Mouse (Mus musculus) brain, embryonic 14.5 days (tissue): Measurements from ENCODE around the gene Dnajb13.

ENCODE experiments used
- CTCF ChIP-seq: fragments of 200-500 bp; IDR thresholded peaks from 2 replicates; pipeline ENCODE4 v1.5.1; 2012; ENCODE audit warnings: inconsistent platforms, mild to moderate bottlenecking, moderate library complexity, borderline replicate concordance; ENCODE audit not compliant: insufficient read depth, insufficient read length; ENCODE audit errors: extremely low read depth
- POLR2A ChIP-seq: fragments of 200-500 bp; IDR thresholded peaks from 2 replicates; pipeline ENCODE4 v1.6.1; 2012; ENCODE audit warnings: mild to moderate bottlenecking, inconsistent platforms, borderline replicate concordance; ENCODE audit not compliant: poor library complexity, insufficient read depth, insufficient read length, severe bottlenecking; ENCODE audit errors: extremely low read depth

DNA sequence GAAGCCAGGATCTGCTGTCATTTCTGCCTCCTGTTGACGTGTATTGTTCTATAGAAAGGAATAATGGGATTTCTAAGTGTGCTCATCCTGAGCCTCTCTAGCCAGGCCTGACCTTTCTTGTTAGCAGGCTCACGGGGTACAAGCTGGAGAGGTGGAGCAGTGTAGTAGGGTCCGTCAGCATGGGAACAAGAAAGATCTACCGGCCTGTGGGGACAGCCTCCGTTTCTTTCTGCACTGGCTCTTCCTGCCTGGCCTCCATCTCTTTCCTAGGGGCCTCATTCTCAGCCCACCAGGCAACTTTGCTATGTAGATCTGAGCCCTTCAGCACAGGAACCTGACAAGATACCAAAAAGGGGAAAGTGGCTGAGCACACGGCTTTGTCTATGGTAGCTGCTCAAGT is 46.0 kb downstream of the Dnajb13 start:
- TF ChIP-seq CTCF, result no peak
- no peak for TF ChIP-seq POLR2A
